Mouse (Mus musculus): ENCODE data around the gene Cyp4x1. TPM values are rescaled to one million over a fixed set of nuclear protein-coding genes. Genes with fewer than 3 reads are reported as not detected.

Gene Cyp4x1
- total RNA-seq, 2 experiments from 2014 or later: not detected

GRCm38 (mm10) chr4:115093331-115093864, 40.7 kb downstream of the Cyp4x1 start:
- no peak for DNase-seq (ENCODE audit: low spot score)
- intact Hi-C loops (cut with DNase I): no loop called here

- DNase-seq (ENCODE audit: low spot score): no peak
- intact Hi-C loops (cut with DNase I): no loop called here
These were observed 42.3 kb downstream of the Cyp4x1 start for GRCm38 (mm10) chr4:115091806-115092205.

- DNase-seq (ENCODE audit: low spot score): no peak
- intact Hi-C loops (cut with DNase I): no loop called here
These were observed 43.5 kb downstream of the Cyp4x1 start for GRCm38 (mm10) chr4:115090592-115090991.

- intact Hi-C loops (cut with DNase I): loop anchor here (5.0 kb wide), 1 partner anchor 91 kb away; no protein-coding TSS in a partner anchor
- DNase-seq (ENCODE audit: low spot score): no peak
These were observed 45.3 kb downstream of the Cyp4x1 start, which contains the start of gene Pdzk1ip1 for GRCm38 (mm10) chr4:115088611-115089338. Pdzk1ip1 (plus strand) TSS chr4:115088708.

- DNase-seq (ENCODE audit: low spot score): no peak
- intact Hi-C loops (cut with DNase I): loop anchor here (1.0 to 5.0 kb wide), 2 partner anchors 40 to 90 kb away; no protein-coding TSS in a partner anchor
These were observed 47.2 kb downstream of the Cyp4x1 start for GRCm38 (mm10) chr4:115086763-115087415.

GRCm38 (mm10) chr4:115086257-115086656, 47.8 kb downstream of the Cyp4x1 start:
- intact Hi-C loops (cut with DNase I): loop anchor here (1.0 to 5.0 kb wide), 2 partner anchors 39 to 89 kb away; no protein-coding TSS in a partner anchor
- no peak for DNase-seq (ENCODE audit: low spot score)

GRCm38 (mm10) chr4:115085522-115086095, 48.5 kb downstream of the Cyp4x1 start:
- intact Hi-C loops (cut with DNase I): loop anchor here (1.0 to 5.0 kb wide), 3 partner anchors 38 to 88 kb away; no protein-coding TSS in a partner anchor
- no peak for DNase-seq (ENCODE audit: low spot score)

- intact Hi-C loops (cut with DNase I): no loop called here
- DNase-seq (ENCODE audit: low spot score): no peak
These were observed 51.0 kb downstream of the Cyp4x1 start for GRCm38 (mm10) chr4:115083031-115083430.

- no peak for DNase-seq (ENCODE audit: low spot score)
- intact Hi-C loops (cut with DNase I): no loop called here
These were observed 54.2 kb downstream of the Cyp4x1 start for GRCm38 (mm10) chr4:115079821-115080349.

GRCm38 (mm10) chr4:115078892-115079820, 54.9 kb downstream of the Cyp4x1 start:
- no peak for DNase-seq (ENCODE audit: low spot score)
- intact Hi-C loops (cut with DNase I): no loop called here

- DNase-seq (ENCODE audit: low spot score): peak; percentile 22
- intact Hi-C loops (cut with DNase I): loop anchor here (2.0 kb wide), 1 partner anchor 17 kb away; no protein-coding TSS in a partner anchor
These were observed 58.7 kb downstream of the Cyp4x1 start for GRCm38 (mm10) chr4:115075204-115075915.

GRCm38 (mm10) chr4:115074789-115075188, 59.3 kb downstream of the Cyp4x1 start:
- intact Hi-C loops (cut with DNase I): loop anchor here (2.0 kb wide), 1 partner anchor 16 kb away; no protein-coding TSS in a partner anchor
- DNase-seq (ENCODE audit: low spot score): no peak

GRCm38 (mm10) chr4:115071668-115072067, 62.4 kb downstream of the Cyp4x1 start:
- no peak for DNase-seq (ENCODE audit: low spot score)
- intact Hi-C loops (cut with DNase I): no loop called here

- DNase-seq (ENCODE audit: low spot score): no peak
- intact Hi-C loops (cut with DNase I): no loop called here
These were observed 70.4 kb downstream of the Cyp4x1 start for GRCm38 (mm10) chr4:115063518-115064239.

- peak; percentile 23 for DNase-seq (ENCODE audit: low spot score)
- intact Hi-C loops (cut with DNase I): no loop called here
These were observed 71.1 kb downstream of the Cyp4x1 start for GRCm38 (mm10) chr4:115062875-115063517.

- intact Hi-C loops (cut with DNase I): no loop called here
- no peak for DNase-seq (ENCODE audit: low spot score)
These were observed 71.6 kb downstream of the Cyp4x1 start for GRCm38 (mm10) chr4:115062540-115062874.

GRCm38 (mm10) chr4:115060753-115061152, 73.3 kb downstream of the Cyp4x1 start:
- intact Hi-C loops (cut with DNase I): no loop called here
- DNase-seq (ENCODE audit: low spot score): no peak

Data from heart, postnatal 25 days (tissue).